Mouse (Mus musculus) erythroblast, embryonic 14.5 days (primary cell): ENCODE measurements at regions not wholly inside any gene's neighbourhood (a gene's known extent, or its start where the extent isn't known, plus 50 kb on each side); places are given as distances from the start of the nearest gene placed in this dataset.

Experiments used
- GATA1 ChIP-seq: IDR thresholded peaks from 2 replicates; pipeline ENCODE4 v1.6.1; 2012; ENCODE audit warnings: low read length, inconsistent platforms, mixed read lengths
- TAL1 ChIP-seq: IDR thresholded peaks from 3 replicates; pipeline ENCODE4 v1.6.1; 2012; ENCODE audit warnings: low read length, inconsistent platforms, mixed read lengths

GRCm38 (mm10) chr16:76554846-76555245 lies 181.2 kb upstream of the Nrip1 start:
- no peak for TF ChIP-seq TAL1
- TF ChIP-seq GATA1: no peak
